Mouse (Mus musculus) left cerebral cortex, postnatal 10 days (tissue): ENCODE results near the gene Reps2. TPM values are rescaled to one million over a fixed set of nuclear protein-coding genes. Genes with fewer than 3 reads are reported as not detected.
A peak's percentile ranks its signal among the peaks of the same experiment; 100 is the strongest.

ENCODE experiments used
- DNase-seq, 2 experiments: peaks; one replicate each; pipeline ENCODE4 v3.0.0; 2021 to 2022; ENCODE audit warnings: low spot score in 2 of 2, mixed read lengths in 1 of 2; ENCODE audit errors: extremely low spot score in 1 of 2
- intact Hi-C: fragments of 180-260 bp; cut with DNase I; formaldehyde crosslinking; loops from one replicate; pipeline ENCODE4 v1.15.1; 2025
- total RNA-seq, 2 experiments: library from RNA; stranded (reverse); gene quantifications; 2 replicates each; pipeline ENCODE4 v1.2.3; 2021

The Reps2 gene
- total RNA-seq, 2 experiments from 2014 or later, result 84.1 to 89.3 TPM

DNA sequence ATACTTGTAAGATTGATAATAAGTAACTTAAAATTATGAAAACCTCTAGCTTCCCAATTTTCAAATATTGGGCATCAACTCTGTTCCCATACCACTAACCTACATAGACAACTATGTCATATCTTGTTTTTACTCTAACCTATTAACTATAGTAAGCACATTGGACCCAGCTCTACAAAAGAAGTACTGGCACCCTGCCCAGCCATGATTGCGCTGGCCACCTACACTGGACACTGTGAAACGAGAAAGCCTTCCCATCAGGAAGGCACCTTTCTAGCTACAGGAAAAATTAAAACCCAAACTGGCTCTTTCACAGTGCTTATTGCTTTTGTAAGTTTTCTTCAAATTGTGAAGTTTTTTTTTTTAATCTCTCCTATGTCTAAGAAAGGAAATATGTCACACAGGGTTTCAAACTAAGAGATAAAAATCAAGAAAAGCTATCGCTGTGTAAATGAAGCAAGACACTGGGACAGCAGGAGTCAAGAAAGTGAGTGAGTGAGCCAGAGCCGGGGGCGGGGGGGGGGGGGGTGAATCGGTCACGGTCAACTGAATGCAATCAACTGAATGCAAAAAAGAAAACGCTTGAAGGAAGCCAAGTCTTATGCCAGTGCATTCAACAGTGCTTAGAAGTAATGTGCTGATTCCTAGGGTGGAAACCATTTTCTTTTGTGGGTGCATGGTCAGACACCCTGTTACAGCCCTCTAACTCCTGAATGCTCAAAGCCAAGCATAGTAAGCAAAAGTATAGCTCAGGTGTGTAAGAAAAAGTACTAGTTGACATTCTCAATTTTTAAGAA is 52.2 kb downstream of the Reps2 start:
- intact Hi-C loops, result no loop called here

GRCm38 (mm10) chrX:162590145-162590790 is 53.2 kb downstream of the Reps2 start:
- DNase-seq, result no peak
- intact Hi-C loops, result no loop called here

More for the DNA sequence above, 52.2 kb downstream of the Reps2 start:
- DNase-seq, result no peak

DNA sequence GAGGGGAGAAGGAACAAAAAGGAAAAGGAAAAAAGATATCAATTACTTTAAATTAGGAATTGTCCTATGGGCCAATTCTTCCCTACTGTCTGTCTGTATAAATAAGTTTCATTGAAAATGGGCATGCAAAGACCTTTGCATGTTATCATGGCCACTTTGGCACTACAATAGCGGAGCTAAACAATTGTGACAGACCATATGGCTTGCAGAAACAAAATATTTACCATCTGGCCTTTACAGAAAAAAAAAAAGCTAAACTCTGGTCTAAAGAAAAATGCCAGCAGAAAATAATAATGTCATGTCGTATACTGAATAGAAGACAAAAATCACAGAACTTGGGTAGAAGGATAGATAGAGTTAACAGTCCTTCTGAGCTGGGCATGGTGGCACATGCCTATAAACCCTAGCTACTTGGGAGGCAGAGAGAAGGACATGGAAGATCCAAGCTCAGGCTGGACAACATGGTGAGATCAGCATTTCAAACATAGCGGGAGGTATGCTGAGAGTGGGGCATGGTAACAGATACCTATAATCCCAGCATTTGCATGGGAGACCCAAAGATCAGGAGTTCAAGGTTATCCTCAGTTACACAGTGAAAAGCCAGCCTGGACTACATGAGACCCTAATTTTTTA is 54.2 kb downstream of the Reps2 start:
- intact Hi-C loops, result no loop called here
- DNase-seq, result no peak

DNA sequence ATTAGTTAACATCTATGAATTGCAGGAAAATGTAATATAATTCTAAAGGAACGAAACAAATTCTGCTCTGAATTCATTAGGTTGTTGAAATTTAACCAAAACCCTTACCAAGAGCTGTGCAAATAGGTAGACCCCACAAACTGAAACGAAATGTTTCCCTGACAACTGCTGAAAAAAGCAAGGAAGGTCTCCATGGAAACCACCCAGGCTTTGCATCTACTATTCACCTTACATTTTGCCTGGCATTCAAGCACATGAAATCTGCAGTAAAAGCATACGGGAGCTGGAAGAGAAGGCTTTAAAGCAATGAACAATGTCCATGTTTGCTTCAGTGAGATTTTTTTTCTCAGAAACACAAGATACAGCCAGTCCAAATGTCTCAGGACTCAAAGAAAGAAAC is 59.1 kb downstream of the Reps2 start:
- intact Hi-C loops, result no loop called here
- peak in 1 of 2 experiments; percentile 40 for DNase-seq

DNA sequence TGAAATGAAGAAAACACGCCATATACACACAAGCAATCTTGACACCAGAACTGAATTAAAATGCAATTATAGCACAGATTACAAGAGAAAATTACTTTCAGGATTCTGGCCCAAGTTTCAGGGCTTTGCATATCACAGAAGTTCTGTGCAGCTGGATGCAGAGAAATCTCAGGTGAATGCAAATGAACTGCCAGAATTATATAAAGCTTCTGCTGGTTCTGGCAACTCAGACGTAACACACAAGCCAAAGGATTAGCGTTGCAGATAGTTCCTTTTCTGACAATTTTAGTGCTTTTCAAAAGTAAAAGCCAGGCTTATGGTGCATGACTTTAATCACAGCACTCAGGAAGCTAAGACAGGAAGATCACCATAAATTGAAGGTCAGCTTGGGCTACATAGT is 62.9 kb downstream of the Reps2 start:
- intact Hi-C loops, result no loop called here
- DNase-seq, result no peak

DNA sequence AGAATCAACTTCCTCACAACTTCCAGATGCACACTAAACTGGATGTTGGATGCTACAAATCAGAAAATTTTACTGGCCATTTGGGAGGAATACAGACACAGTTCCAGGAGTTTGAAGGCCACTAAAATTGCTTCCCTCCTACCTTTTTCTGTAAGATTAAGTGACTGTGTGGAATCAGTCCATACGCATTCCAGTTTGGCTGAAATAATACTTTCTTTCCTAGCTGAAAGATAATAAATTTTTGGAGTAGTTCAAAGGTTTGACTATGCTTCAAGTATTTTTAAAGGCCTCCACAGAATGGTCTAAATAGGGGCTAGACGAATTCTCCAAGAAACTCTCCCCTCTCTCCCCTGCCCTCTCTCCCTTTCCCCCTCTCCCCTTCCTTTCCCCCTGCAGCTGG is 75.0 kb downstream of the Reps2 start:
- intact Hi-C loops, result no loop called here
- DNase-seq, result no peak

DNA sequence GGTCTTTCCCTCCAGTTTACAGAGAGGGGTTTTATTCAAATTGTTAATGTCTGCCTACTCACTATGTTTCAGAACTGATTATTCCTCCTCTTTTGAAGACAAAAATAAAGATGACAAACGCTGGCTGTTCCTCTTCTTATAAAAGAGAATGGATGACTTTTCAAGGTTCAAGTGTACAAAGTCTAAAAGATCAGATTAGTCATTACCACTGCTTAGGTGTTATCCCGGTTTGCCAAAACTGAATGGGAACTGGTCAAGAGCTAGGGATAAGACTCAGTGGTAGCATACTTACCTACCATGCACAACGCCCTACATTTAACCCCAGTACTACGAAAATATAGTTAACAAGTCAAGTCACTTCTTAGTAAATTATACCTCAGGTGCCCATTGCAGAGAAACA is 77.9 kb downstream of the Reps2 start:
- DNase-seq, result no peak
- intact Hi-C loops, result no loop called here

- intact Hi-C loops, result no loop called here
- DNase-seq, result peak; percentile 17 to 22
Measured at GRCm38 (mm10) chrX:162556459-162556841, 87.0 kb downstream of the Reps2 start.

GRCm38 (mm10) chrX:162555729-162556458 is 87.6 kb downstream of the Reps2 start:
- intact Hi-C loops, result no loop called here
- DNase-seq, result no peak

DNA sequence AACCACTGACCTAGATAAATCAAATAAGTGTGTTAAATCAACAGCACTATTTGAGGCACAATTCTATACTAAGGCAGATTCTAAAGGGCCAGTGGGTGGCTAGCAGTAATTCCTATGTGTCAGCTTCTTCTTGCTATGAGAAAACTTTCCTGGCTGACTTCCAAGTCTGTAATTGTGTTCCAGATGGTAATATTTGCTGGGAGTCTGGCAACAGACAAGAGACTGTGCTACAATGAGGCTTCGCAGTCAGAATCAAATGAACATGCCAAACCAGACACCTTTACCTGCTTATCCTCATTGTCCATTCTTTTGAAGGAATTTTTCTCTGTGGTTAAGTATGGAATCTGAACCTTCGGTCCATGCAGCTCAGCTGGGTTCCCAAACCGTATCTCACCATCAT is 88.9 kb downstream of the Reps2 start:
- intact Hi-C loops, result no loop called here
- DNase-seq, result peak in 1 of 2 experiments; percentile 33

DNA sequence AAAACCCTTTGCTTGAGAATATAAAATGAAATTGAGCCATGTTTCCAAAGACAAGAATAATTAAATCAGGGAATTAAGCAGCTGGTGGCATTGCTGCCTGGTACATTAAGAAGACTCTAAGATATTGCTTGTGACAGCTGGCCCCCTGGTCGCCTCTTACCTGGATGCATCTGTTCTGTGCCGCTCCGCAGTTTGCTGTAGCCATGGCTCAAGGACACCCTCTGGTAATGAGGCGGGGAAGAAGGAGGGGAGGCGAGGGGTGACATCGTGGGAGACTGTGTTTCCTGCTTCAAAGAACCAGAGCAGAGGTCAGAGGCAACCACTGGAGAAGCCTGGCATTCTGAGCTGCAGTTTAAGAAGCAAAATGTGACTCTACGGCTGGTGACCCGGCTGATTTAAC is 91.1 kb downstream of the Reps2 start:
- DNase-seq, result no peak
- intact Hi-C loops, result no loop called here

DNA sequence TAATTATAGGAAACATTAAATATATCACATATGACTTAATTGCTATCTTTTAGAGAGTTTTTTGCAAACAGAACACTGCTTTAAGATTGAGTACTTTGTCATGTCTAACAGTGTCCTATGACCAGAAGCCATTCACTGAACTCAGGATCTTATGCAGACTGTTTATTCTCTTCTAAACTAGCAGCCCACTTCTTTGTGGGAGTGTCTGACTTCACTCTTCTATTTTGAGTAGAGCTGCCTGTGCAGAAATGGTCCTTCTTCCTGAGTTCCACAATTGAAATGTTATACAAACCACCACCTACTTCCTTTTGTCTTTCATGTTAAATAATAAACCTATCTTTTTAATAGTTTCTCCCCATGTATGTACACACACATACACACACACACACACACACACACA is 98.4 kb downstream of the Reps2 start:
- intact Hi-C loops, result no loop called here
- DNase-seq, result no peak

GRCm38 (mm10) chrX:162542576-162543227 is 100.7 kb downstream of the Reps2 start:
- DNase-seq, result no peak
- intact Hi-C loops, result no loop called here

DNA sequence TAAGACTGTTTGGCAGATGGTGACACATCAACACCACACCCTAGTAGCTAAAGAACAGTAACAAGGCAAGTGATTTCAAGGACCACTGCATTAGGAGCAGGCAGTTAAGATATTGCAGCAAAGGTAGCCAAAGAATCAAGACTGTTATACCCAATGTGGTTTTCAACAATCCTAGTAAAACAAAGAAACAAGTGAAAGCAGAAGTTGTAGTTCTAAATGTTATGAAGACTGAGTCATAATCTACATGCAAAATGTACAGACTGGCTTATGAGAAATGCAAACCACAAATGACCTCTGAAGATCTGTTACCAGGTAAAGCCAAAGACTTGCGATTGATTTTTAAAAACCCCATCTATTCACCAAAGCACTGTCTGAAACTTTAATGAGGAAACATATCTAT is 101.5 kb downstream of the Reps2 start:
- intact Hi-C loops, result no loop called here
- DNase-seq, result no peak

- intact Hi-C loops, result no loop called here
Measured at GRCm38 (mm10) chrX:162531016-162531415, 112.4 kb downstream of the Reps2 start.

GRCm38 (mm10) chrX:162527240-162527639 is 116.2 kb downstream of the Reps2 start:
- peak in 1 of 2 experiments; percentile 45 for DNase-seq
- intact Hi-C loops, result no loop called here

More at GRCm38 (mm10) chrX:162531016-162531415, 112.4 kb downstream of the Reps2 start:
- no peak for DNase-seq

DNA sequence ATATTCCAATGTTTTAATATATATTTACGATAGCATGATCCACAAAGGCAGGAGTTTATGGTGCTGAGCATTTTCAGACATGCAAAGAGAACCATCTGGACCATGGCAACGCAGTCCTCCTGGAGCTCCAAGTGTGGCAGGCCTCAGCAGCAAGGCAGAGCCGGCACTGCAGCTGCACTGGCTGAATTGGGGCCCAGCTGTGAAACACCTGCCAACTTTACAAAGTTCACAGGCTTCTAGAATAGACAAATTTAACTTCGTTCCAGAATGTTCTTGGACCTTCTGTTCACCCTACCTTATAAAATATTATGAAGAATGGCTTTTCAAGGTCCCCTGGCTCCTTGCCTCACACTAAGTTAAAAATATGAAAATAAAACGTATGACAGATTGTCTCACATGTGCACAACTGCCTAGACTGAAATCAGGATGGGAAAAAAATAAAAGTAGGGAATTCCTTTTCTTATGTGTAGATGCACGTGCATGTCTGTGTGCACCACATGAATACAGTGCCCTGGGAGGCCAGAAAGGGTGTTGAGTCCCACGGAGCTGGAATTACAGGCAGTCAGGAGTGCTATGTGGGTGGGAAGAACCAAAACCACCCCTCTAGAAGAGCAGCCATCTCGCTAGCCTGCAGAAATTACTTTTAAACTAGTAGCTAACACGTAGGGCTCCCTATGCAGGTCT is 121.5 kb downstream of the Reps2 start:
- intact Hi-C loops, result no loop called here
- DNase-seq, result peak in 1 of 2 experiments; percentile 26

DNA sequence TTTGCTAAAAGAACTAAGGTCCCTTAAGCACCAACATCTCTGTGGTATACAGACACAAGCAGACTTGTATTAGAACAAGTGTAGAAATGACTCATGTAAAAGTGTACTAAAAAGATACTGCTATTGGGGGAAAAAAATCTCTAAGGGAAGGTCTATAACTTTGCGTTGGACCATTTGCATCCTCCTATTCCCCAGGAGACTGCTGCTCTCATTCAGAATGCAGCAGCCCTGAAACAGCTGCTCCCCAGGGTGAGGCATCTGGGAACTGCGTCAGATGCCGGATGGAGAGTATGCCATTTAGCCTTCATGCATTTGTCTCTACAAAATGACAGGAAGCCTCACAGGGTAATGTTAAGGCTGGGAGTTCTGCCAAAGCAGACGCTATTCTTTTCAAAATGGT is 122.3 kb downstream of the Reps2 start:
- intact Hi-C loops, result no loop called here
- DNase-seq, result peak in 1 of 2 experiments; percentile 25
